20 mouse cellular contexts compared by ENCODE assay signal in genomic region chr7:92164316-92164715, GRCm38 (mm10).
"Had no signal": no experiment of that assay in that cellular context is flagged by ENCODE, and none has a peak within 500 bp of the region (broad histone marks: within the 10 kb centered on the region; RNA-seq: fewer than 3 reads in every experiment).

No protein-coding gene starts in this region.

- ATAC-seq: liver, postnatal 0 days; lung, postnatal 0 days; midbrain, embryonic 16.5 days had no signal

- H3K36me3 ChIP-seq: liver, embryonic 15.5 days; lung, embryonic 15.5 days; midbrain, embryonic 10.5 days; midbrain, embryonic 12.5 days; neural tube, embryonic 12.5 days had no signal

- H3K9me3 ChIP-seq: liver, embryonic 15.5 days; lung, embryonic 15.5 days; midbrain, embryonic 10.5 days; midbrain, embryonic 12.5 days; neural tube, embryonic 12.5 days had no signal

- H3K27ac ChIP-seq: liver, embryonic 15.5 days; lung, embryonic 15.5 days; macrophage; midbrain, embryonic 10.5 days; midbrain, embryonic 12.5 days; neural tube, embryonic 12.5 days had no signal

- DNase-seq: liver, postnatal 0 days; lung, adult 2 months; lung, postnatal 14 days; lung, postnatal 36 days; midbrain, embryonic 14.5 days; retina, postnatal 1 day; right cerebral cortex, adult 18-20 months; right cerebral cortex, postnatal 25 days; right cerebral cortex, postnatal 4 days; spleen, adult 18-20 months; thymus, adult 2 months; thymus, postnatal 25 days had no signal

- H3K27me3 ChIP-seq: liver, embryonic 15.5 days; lung, embryonic 15.5 days; midbrain, embryonic 12.5 days; neural tube, embryonic 12.5 days had no signal

- H3K4me2 ChIP-seq: liver, embryonic 15.5 days; lung, embryonic 15.5 days; midbrain, embryonic 12.5 days; neural tube, embryonic 12.5 days had no signal

- H3K9ac ChIP-seq: liver, embryonic 15.5 days; liver, postnatal 0 days; lung, embryonic 15.5 days; midbrain, embryonic 12.5 days; neural tube, embryonic 12.5 days had no signal

- H3K4me1 ChIP-seq: liver, embryonic 15.5 days; lung, embryonic 15.5 days; midbrain, embryonic 10.5 days; midbrain, embryonic 12.5 days; neural tube, embryonic 12.5 days had no signal

- H3K4me3 ChIP-seq: liver, embryonic 15.5 days; lung, embryonic 15.5 days; midbrain, embryonic 10.5 days; midbrain, embryonic 12.5 days; neural tube, embryonic 12.5 days had no signal
